Mouse (Mus musculus) retina, adult 2 months (tissue): Measurements from ENCODE around the gene Kcnip2.

Experiments used
- DNase-seq: peaks from one replicate; pipeline ENCODE4 v3.0.0-alpha.2; 2012; ENCODE audit warnings: low read depth, low spot score

The Kcnip2 gene

DNA sequence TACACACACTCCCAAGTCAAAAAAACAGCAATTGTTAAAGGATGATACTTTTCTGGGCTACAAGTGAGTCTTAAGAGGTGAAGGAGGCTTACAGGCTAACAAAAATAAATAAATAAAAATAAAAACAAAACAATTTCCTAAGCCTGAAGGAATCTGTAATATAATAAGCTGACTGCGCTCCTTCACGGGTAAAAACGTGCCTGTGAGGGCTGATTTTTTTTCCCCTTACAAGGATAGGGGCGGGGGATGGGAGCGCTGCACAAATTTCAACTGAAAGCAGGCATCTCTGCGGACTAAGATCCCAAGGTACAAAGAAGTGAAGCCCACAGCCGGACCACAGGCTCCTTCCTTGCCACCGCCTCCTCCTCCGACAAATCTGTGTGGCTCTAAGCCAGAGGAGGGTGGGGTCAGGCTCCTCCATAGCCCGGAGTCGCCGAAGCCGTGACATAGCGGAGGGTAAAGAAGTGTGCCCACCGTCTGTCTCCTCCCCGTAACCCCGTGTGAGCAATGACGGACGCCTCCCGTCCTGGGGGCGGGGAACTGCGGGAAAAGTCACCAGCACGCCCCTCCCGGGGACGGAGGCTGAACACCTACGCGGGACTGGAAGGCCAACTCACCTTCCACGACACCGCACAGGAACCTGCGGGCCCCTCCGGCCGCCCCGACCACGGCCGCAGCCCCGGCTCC, 33.4 kb downstream of the Kcnip2 start:
- DNase-seq, result peak; percentile 30

DNA sequence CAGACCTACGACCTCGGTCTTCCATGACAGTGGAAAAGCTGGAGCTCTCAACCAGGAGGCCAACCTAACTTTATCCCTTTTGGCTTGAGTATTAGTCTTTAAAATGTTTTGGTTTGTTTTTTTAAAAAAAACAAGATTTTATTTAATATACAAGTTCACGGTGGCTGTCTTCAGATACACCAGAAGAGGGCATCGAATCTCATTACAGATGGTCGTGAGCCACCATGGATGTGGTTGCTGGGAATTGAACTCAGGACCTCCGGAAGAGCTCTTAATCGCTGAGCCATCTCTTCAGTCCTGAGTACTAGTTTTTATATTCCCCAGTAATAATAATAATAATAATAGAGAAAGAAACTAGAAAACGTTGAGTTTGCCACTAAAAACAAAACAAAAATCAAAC, 34.2 kb downstream of the Kcnip2 start:
- no peak for DNase-seq

DNA sequence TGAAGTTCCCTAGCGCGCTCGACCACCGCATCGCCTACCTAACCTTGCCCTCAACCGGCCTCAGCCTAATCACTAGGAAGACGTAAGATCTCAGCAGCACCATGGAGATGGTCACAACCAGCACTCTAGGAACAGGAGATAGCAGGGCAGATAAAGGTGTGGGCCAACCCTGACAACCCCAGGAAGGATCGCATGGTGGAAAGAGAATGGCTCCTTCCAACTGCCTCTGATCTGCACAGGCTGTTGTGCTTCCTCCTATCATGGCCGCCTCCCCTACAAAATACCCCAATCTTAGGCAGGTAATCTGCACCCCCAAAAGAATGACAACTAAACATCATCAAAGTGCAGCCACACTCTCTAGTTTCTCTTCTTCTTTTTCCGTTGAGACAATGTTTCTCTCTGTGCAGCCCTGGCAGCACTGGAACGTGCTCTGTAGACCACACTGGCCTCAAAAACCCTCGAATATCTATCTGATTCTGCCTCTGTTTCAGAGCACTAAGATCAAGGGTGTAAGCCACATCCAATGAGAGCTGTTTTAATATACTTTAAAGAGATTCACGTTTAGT, 35.4 kb downstream of the Kcnip2 start:
- DNase-seq, result no peak

DNA sequence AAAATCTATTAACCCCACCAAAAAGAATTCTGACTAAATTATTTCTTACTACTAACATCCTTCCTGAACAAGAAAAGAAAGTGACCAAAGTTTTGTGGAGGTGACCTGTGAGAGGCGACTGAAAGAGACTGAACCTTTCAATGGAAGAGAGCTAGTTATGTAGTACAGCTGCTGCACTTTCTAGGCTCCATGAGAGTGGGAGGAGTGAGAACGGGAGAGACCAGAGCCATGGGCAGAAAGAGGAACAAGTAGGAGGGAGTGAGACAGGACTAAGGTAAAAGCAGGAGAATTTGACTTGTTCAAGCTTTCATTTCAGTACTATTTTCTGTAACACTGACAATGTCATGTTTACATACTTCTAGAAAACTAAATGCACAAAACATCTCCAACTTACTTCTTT, 40.4 kb downstream of the Kcnip2 start:
- DNase-seq, result no peak

DNA sequence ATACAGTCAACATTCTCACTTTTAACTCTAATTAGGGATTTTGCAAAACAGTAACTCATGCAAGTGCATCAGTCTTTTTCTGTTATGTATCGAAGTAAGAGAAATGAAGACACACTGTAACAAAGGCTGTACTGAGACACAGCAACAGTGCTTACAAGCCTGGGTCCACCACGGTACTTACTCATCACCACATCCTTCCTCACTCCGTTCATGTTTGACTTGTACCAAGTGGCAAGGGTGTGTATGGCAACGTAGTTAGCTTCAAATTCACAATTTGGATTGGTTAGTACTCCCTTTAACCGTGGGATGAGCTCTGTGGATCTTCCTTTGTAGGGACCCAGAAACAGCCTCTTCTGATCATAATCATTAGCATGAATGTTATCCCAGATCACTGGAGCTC, 44.4 kb downstream of the Kcnip2 start:
- no peak for DNase-seq

DNA sequence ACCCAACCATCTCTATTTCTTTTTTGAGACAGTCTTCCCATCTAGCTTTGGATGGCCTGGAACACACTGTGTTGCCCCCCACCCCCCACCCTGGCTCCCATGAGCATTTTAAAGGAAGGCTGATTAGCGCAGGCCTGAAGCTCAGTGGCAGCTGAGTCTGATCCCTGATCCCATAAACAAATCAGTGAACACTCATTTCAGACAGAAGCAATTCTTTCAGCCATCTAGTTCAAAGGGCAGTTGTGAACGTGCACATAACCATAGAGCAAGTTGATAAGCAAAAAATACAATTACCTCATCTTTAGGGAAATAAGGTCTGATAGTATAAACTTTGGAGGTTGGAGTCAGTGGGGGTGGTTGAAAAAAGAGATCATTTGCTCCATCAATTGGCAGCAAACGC, 55.1 kb downstream of the Kcnip2 start:
- DNase-seq, result no peak

DNA sequence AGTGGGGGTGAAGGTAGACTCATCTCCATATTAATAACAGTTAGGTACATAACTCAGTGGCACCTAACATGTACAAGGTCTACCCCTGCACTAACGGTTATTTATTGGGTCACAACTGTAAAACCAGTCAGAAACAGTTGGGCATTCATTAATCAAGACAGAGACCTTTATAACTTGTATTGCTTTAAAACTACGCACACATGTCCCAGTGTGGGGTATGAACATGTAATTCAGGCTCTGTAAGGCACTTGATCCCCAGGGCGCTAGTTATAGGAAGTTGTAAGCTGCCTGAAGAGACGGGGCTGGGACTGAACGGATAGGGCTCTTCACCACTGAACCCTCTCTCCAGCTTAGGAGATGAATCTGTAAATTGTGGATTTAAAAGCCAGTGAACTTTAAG, 57.2 kb downstream of the Kcnip2 start:
- no peak for DNase-seq

DNA sequence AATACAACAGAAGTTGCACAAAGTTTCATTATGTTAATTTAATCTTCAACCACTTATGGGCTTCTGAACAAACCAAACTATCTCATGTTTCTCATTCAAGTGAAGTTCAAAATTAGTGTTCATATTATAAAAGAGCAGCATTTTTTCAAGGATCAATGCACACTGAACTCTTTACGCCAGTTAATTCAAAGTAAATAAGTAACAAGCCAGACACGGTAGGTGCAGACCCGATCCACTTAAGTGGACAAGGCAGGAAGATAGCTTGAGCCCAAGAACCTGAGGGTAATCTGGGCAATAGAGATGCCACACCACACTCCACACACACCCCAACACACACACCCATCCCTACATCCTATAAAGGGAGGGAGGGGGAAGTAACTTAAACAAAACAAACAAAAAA, 62.3 kb downstream of the Kcnip2 start:
- DNase-seq, result no peak

DNA sequence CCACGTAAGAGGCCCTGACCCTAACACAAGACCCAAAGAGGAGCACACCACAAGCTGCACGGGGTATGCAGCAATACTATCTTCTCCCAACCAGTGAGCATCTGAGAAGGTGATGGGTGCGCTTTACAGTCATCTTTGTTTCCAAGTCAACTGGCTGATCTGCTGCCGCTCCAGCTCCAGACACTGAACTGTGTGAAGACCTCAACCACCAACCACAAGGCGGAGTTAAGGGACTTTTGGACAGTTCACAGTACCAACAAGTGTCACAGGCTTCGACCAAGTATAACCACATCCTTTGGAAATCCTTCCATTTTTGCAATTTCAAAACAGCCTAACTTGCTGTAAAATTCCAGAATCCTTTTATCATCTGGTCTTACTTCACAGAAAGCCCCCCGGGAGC, 64.0 kb downstream of the Kcnip2 start:
- DNase-seq, result no peak

DNA sequence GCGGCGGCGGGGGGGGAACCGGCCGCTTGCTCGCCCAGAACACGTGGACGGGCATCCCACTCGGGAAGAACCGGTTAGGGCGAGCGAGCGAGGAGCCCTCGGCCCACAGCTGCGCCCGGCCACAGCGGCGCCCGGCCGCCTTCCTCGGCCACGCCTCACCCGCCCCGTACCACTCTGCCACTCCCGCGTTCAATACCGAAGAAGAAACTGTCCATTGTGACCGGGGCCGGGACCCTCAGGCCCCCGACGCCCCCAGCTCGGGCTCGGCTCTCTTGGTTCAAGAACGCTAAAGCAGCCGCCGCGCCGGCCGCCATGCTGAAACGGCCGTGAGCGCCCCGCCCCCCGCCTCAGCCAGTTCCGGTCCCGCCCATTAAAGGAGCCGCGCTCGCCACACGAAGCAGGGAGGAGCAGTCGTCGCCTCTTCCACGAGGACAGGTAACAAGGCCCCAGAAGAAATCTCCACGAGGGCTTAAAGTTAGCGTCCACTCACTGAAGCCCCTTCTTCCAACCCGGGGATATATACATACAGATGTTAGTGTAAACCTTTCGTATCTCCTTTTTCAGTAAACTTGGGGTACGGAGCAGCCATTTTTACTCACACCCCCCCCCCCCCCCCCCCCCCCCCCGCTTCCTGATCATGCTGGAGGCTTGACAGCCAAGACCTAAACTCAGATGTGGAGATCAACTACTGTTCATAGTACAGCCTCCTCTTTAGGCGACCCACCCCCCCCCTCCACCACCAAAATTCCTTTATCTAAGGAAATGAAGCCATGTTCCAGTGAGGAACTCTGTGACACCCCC, 66.4 kb downstream of the Kcnip2 start, which contains the start of gene Npm3:
TSS of gene Npm3 (minus strand) at position 349 of the 801 bp plus-strand sequence.
- DNase-seq, result peak; percentile 66

GRCm38 (mm10) chr19:45748691-45749242, 67.1 kb downstream of the Kcnip2 start:
- no peak for DNase-seq

DNA sequence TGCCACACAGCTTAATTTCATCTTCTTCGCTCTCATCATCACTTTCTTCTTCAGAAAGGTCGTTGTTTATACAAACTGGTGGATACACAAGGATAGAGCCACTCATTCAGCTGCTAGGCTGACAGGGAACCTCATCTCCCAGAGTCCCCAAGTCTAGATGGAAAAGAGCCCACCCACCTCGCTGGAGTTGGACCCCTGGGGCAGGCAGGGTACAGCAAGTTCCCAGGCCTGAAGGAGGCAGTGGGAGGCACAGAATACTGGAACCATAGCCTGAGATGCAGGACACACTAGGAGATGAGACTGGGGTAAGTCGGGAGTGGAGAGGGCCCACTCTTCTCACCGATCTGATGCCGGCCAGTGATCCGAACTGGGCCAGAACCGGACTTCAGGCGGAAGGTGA, 67.7 kb downstream of the Kcnip2 start:
- no peak for DNase-seq

GRCm38 (mm10) chr19:45747028-45747867, 68.6 kb downstream of the Kcnip2 start:
- peak; percentile 61 for DNase-seq

GRCm38 (mm10) chr19:45746153-45747020, 69.5 kb downstream of the Kcnip2 start:
- peak; percentile 48 for DNase-seq

- DNase-seq, result no peak
Measured at GRCm38 (mm10) chr19:45745344-45746152, 70.3 kb downstream of the Kcnip2 start.

DNA sequence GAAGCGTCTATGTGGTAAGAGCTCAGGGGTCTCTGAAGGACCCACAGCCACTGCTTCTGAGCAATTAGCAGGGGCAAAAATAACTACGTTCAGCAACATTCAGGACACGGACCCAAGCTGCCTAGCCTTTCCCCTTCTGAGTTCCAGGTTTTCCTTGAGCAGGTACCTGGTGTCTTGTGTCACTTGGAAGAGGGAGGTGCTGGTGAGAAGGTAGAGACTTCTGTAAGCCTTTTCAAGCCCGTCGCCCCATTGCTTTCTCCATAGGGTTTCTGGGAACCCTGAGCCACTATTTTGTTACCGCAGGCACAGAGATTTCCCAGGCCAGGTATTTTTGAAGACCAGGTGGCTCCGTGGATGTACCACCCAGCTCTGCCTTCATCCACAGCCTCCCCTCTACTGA, 72.2 kb downstream of the Kcnip2 start:
- no peak for DNase-seq

GRCm38 (mm10) chr19:45742984-45743575, 72.8 kb downstream of the Kcnip2 start:
- DNase-seq, result no peak

GRCm38 (mm10) chr19:45742218-45742983, 73.5 kb downstream of the Kcnip2 start, which contains the start of gene Fgf8:
Fgf8 (minus strand) TSS chr19:45742915.
- DNase-seq, result no peak
